Mouse (Mus musculus) midbrain, embryonic 13.5 days (tissue): ENCODE measurements around the gene Ccser1. TPM values are rescaled to one million over a fixed set of nuclear protein-coding genes. Genes with fewer than 3 reads are reported as not detected.

ENCODE experiments used
- ATAC-seq: fragments of 200-750 bp; cut with Nextera tagmentation; 2 replicates; pipeline ENCODE4 v1.8.0; 2017; ENCODE audit warnings: mild to moderate bottlenecking, moderate TSS enrichment, moderate library complexity
- H3K27ac ChIP-seq: fragments of 300-500 bp; sonication (generic); 2 replicates; pipeline ENCODE4 v1.5.1; 2015; ENCODE audit warnings: inconsistent platforms, mild to moderate bottlenecking, moderate library complexity
- H3K27me3 ChIP-seq: fragments of 300-500 bp; sonication (generic); 2 replicates; pipeline ENCODE4 v1.6.1; 2015; ENCODE audit warnings: mild to moderate bottlenecking, inconsistent platforms
- H3K36me3 ChIP-seq: fragments of 300-500 bp; sonication (generic); 2 replicates; pipeline ENCODE4 v1.6.1; 2015; ENCODE audit warnings: mild to moderate bottlenecking, inconsistent platforms
- H3K4me1 ChIP-seq: fragments of 300-500 bp; sonication (generic); replicated peaks from 2 replicates; pipeline ENCODE4 v1.6.1; 2015; ENCODE audit warnings: inconsistent platforms
- H3K4me2 ChIP-seq: fragments of 300-500 bp; sonication (generic); replicated peaks from 2 replicates; pipeline ENCODE4 v1.6.1; 2015; ENCODE audit warnings: moderate library complexity, mild to moderate bottlenecking, inconsistent platforms
- H3K4me3 ChIP-seq: fragments of 300-500 bp; sonication (generic); replicated peaks from 2 replicates; pipeline ENCODE4 v1.5.1; 2015; ENCODE audit warnings: mild to moderate bottlenecking, inconsistent platforms
- H3K9ac ChIP-seq: fragments of 300-500 bp; sonication (generic); replicated peaks from 2 replicates; pipeline ENCODE4 v1.6.1; 2015; ENCODE audit warnings: mild to moderate bottlenecking, inconsistent platforms
- H3K9me3 ChIP-seq: fragments of 300-500 bp; sonication (generic); 2 replicates; pipeline ENCODE4 v1.6.1; 2016; ENCODE audit warnings: mild to moderate bottlenecking, inconsistent platforms
- WGBS: fragments of 180-500 bp; shearing (Covaris S2); methylation state at CpG from one replicate; pipeline ENCODE4 v1.1.7; 2015; 5-methylcytosine and 5-hydroxymethylcytosine counted together
- polyA plus RNA-seq: library from polyadenylated mRNA; unstranded; fragments of >200 nt; fragmentation: Nextera tagmentation; extraction: Ambion mirVana; gene quantifications from 2 replicates; pipeline ENCODE4 v1.2.1, GENCODE M21; 2015

Ccser1 gene
- polyA plus RNA-seq, 1 experiment from 2014 or later: 19.7 TPM

DNA sequence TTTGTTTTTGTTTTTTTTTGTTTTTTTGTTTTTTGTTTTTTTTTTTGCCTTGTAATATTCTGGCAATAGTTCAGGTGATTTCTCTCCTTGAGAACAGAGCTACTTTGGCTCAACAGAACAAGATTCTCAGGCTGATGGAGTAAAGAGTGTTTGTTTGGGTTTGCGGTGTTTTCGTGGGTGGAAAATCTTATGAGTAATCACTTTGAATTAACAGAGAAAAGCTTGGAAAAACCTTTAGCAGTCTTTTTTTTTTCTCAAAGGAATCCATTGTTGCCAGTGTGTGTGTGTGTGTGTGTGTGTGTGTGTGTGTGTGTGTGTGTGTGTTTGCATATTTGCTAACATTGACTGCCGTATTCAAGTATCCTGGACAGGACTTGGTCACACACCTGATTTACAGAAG lies 81.3 kb downstream of the Ccser1 start:
- no peak for ATAC-seq
- Histone ChIP-seq H3K27ac (no peak overlapping the region), H3K9me3 (no peaks in the 10 kb centered on the region), H3K4me1 (no peaks in the 10 kb centered on the region), H3K4me3 (no peak overlapping the region), H3K27me3 (no peaks in the 10 kb centered on the region), H3K36me3 (no peaks in the 10 kb centered on the region), H3K4me2 (no peak overlapping the region), H3K9ac (no peak overlapping the region)
- WGBS: 83% methylated on average over 3 of the region's 3 CpGs

DNA sequence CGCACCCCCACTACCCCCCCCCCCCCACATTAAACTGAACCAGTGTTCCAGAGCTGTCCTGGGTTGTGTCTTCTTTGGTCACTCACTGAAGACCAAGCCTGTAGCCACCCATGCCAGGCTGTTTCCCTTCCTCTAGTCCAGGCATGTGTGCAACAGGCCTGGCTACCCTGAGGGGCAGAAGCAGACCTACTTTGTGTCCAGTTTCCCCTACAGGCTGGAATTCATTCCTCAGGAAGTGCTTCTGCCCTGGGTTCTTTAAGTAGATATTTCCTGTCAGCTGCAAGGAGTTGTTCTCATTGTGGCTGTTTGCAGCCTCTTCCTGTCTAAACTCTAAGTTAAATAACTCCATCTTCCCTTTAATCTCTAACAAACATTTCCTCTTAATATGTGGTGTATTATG lies 82.3 kb downstream of the Ccser1 start:
- H3K4me2 ChIP-seq: no peak overlapping the region
- no peaks in the 10 kb centered on the region for H3K4me1 ChIP-seq
- no peak overlapping the region for H3K27ac ChIP-seq
- H3K4me3 ChIP-seq: no peak overlapping the region
- H3K9me3 ChIP-seq: no peaks in the 10 kb centered on the region
- no peaks in the 10 kb centered on the region for H3K36me3 ChIP-seq
- WGBS: 75% methylated on average over 1 of the region's 1 CpGs
- ATAC-seq: no peak
- H3K27me3 ChIP-seq: no peaks in the 10 kb centered on the region
- H3K9ac ChIP-seq: no peak overlapping the region

DNA sequence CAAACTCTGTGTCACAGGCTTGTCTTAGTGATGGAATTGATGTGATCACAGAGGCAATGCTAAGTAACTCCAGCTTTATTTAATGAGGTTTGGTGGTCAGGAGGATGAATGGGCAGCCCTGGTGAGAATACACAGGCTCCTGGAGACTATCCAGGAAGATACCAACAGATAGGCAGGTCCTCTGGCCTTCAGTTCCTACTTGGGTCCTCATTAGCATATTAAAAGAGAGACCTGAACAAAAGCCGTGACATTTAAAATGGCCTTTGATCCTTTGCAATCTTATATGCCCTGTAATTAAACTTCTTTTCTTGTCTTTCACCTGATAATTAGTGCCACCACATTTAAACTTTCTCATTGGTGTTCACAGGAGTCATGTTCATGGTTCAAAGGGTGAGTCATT lies 83.2 kb downstream of the Ccser1 start:
- ATAC-seq: 0 out of 2 replicates have a peak, but pooled peaks have one; percentile 27
- no peak overlapping the region for H3K9ac ChIP-seq
- H3K27me3 ChIP-seq: no peaks in the 10 kb centered on the region
- no peak overlapping the region for H3K4me3 ChIP-seq
- WGBS: 13% methylated on average over 1 of the region's 1 CpGs
- no peak overlapping the region for H3K27ac ChIP-seq
- H3K36me3 ChIP-seq: no peaks in the 10 kb centered on the region
- no peaks in the 10 kb centered on the region for H3K4me1 ChIP-seq
- H3K4me2 ChIP-seq: no peak overlapping the region
- no peaks in the 10 kb centered on the region for H3K9me3 ChIP-seq

DNA sequence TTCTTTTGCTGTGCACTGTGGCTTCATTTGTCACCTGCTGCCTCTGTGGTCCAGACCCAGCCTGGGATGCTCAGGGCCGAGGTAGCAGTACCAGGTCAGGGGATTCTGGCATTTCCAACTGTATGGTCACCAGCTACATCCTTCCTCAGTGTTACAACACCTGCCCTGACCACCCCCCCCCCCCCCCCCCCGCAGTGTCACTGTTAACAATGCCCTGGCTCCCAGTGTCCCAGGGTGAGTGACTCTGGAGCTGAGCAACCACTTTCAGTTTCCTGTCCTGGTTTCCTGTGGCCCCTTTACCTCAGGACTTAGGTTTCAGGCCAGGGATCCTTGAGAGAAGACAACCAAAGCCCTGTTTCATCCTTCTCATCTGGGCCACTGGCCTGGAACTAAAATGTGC lies 90.9 kb downstream of the Ccser1 start:
- Histone ChIP-seq H3K36me3 (no peaks in the 10 kb centered on the region), H3K27ac (no peak overlapping the region), H3K27me3 (no peaks in the 10 kb centered on the region), H3K4me2 (no peak overlapping the region), H3K4me3 (no peak overlapping the region), H3K9ac (no peak overlapping the region), H3K4me1 (no peaks in the 10 kb centered on the region), H3K9me3 (no peaks in the 10 kb centered on the region)
- ATAC-seq: no peak
- WGBS: 79% methylated on average over 1 of the region's 2 CpGs

DNA sequence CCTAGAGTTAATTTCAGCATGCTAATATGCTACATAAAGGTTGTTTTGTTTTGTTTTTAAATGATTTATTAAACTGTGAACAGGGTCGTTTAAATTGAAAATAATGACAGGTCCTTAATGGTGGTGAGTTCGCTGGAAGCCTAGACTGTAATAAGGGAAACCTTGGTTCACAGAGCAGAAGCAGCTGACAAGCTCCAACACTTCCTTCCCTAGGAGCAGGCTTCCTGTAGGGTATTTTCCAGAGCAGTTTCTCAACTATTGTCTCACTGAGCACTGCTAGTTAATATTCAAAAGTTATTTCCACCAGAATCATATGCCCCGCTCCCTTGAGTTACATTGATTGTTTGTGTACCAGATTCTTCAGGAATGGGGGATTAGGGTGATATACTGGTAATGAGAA lies 93.3 kb downstream of the Ccser1 start:
- no peak overlapping the region for H3K4me2 ChIP-seq
- no peaks in the 10 kb centered on the region for H3K27me3 ChIP-seq
- WGBS: 84% methylated on average over 3 of the region's 3 CpGs
- no peak overlapping the region for H3K9ac ChIP-seq
- no peaks in the 10 kb centered on the region for H3K4me1 ChIP-seq
- ATAC-seq: no peak
- no peaks in the 10 kb centered on the region for H3K36me3 ChIP-seq
- H3K27ac ChIP-seq: no peak overlapping the region
- no peaks in the 10 kb centered on the region for H3K9me3 ChIP-seq
- H3K4me3 ChIP-seq: no peak overlapping the region

DNA sequence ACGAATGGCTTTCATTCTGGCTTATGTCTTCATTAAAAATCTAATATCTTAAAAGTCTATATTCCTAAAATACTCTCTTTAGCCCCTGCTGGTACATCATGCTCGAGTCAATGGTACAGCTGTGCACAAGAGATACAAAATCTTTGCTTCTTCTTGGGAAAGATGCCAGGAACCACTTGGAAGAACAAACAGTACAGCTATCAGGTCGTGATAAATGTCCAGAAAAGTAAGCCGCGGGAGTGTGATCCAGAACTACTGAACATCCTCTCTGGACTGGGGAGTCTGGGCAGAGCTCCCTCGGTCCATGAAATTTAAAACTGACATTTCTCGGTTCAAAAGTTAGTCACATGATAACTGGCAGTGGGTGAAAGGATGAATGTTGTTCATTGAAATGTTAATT lies 99.4 kb downstream of the Ccser1 start:
- H3K27me3 ChIP-seq: no peaks in the 10 kb centered on the region
- no peak overlapping the region for H3K4me3 ChIP-seq
- 82% methylated on average over 7 of the region's 7 CpGs for WGBS
- no peak overlapping the region for H3K9ac ChIP-seq
- H3K9me3 ChIP-seq: no peaks in the 10 kb centered on the region
- H3K27ac ChIP-seq: no peak overlapping the region
- H3K4me2 ChIP-seq: no peak overlapping the region
- H3K4me1 ChIP-seq: no peaks in the 10 kb centered on the region
- no peak for ATAC-seq
- H3K36me3 ChIP-seq: no peaks in the 10 kb centered on the region

DNA sequence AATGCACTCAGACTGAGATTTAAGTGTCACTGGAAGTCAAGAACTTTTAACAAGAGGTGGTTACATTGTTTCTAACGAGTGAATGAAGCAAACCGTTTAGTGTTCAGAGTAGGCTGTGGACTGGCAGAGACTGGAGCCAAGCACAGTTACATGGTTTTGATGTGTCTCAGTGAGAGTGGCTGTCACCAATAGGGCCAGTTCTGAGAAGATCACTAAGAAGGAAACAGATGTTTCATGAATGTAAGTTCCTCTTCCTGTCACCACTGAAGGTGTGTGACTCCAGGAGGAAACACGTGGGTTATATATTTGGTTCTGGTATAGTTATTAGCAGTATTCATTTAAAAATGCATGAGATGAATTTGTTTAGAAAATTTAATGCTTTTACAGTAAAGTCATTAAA lies 112.8 kb downstream of the Ccser1 start:
- no peak for ATAC-seq

DNA sequence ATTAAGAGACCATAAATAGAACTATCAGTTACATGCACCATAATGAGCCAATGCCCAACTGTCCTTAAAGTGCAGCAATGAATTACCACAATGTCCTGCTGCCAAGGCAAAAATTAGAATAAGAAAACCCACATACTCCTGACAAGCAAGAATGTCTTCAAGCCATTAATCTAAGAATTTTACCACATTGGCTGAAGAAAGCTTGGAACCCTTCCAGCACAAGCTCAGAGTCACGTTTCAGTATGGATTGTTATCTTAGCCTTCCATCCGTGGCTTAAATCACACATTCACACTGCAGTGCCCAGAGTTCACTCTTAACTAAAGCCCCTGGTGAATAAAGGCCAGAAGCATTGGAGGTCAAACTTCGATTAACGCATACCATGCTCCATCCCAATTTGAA lies 115.4 kb downstream of the Ccser1 start:
- H3K36me3 ChIP-seq: no peaks in the 10 kb centered on the region
- H3K9ac ChIP-seq: no peak overlapping the region
- H3K27me3 ChIP-seq: no peaks in the 10 kb centered on the region
- 57% methylated on average over 4 of the region's 4 CpGs for WGBS
- H3K9me3 ChIP-seq: no peaks in the 10 kb centered on the region
- no peak for ATAC-seq
- no peak overlapping the region for H3K4me3 ChIP-seq
- H3K4me1 ChIP-seq: peaks cover 4% of the 10 kb centered on the region; the same call in 1 of the 2 replicates
- no peak overlapping the region for H3K27ac ChIP-seq
- no peak overlapping the region for H3K4me2 ChIP-seq

More for the DNA sequence above, 112.8 kb downstream of the Ccser1 start:
- Histone ChIP-seq H3K27ac (no peak overlapping the region), H3K4me3 (no peak overlapping the region), H3K9me3 (no peaks in the 10 kb centered on the region), H3K9ac (no peak overlapping the region), H3K27me3 (no peaks in the 10 kb centered on the region), H3K36me3 (no peaks in the 10 kb centered on the region), H3K4me2 (no peak overlapping the region), H3K4me1 (peaks cover 4% of the 10 kb centered on the region; the same call in 1 of the 2 replicates)
- 73% methylated on average over 3 of the region's 3 CpGs for WGBS

DNA sequence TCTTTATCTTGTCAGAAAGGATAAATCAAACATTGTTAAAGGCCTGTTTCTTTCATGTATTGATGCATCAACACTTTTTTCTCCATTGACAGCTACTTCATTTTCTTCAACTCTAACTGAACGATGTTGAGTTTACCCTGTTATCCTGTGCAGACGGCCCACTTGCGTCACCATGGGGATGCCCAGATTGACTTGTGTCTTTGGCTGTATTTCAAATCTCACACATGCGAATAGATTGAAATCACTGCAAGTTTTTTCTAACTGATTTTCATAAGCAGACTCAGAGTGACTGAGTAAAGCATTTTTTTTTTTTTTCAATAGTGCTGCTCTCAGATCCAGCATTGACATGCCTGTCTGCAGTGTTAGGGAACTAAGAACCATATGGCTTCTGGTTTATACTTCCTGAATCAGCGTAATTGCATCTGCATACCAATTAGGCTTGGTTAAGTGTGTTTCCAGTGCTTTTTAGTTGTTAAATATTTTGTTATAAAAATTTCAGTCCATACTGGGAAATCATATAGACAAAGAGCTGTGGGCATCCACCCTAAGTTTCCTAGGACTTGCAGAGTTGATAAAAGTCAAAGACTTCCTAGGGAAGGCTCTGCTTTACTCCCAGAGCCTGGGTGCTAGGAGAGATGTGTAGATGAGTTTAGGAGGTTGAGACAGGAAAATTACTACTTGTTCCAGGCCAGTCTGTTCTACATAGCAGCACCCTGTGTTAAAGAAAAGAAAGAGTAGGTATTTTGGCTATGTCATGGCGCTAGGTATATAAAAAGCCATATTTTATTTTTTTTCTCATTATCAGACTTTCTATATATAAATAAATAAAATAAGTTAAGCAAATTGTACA lies 116.3 kb downstream of the Ccser1 start:
- no peaks in the 10 kb centered on the region for H3K9me3 ChIP-seq
- no peaks in the 10 kb centered on the region for H3K27me3 ChIP-seq
- no peak overlapping the region for H3K4me2 ChIP-seq
- H3K27ac ChIP-seq: no peak overlapping the region
- no peaks in the 10 kb centered on the region for H3K36me3 ChIP-seq
- peaks cover 4% of the 10 kb centered on the region; the same call in 1 of the 2 replicates for H3K4me1 ChIP-seq
- WGBS: 65% methylated on average over 6 of the region's 6 CpGs
- H3K9ac ChIP-seq: no peak overlapping the region
- ATAC-seq: no peak
- H3K4me3 ChIP-seq: no peak overlapping the region

DNA sequence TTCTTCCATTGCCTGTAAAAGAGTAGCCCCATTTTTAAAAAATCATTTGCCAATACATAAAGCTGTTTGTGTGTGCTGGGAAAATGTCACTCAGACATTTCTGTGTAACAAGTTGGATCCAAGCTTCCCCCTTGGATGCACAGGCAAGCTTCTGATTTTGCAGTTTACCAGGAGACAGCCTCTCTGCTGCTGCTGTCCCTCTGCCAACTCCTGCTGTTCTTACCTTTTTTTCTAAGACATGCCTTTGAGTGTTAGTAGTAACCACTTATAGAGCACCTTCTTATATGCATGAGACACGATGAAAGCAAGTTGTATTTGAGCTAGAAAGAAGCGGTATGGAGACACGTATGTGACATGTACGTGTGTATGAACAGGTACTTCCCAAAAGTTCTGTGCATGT lies 120.3 kb downstream of the Ccser1 start:
- no peak overlapping the region for H3K4me3 ChIP-seq
- peaks cover 4% of the 10 kb centered on the region; the same call in 1 of the 2 replicates for H3K4me1 ChIP-seq
- no peak overlapping the region for H3K4me2 ChIP-seq
- H3K9me3 ChIP-seq: no peaks in the 10 kb centered on the region
- H3K27ac ChIP-seq: no peak overlapping the region
- ATAC-seq: no peak
- no peak overlapping the region for H3K9ac ChIP-seq
- WGBS: 92% methylated on average over 4 of the region's 4 CpGs
- H3K27me3 ChIP-seq: no peaks in the 10 kb centered on the region
- H3K36me3 ChIP-seq: no peaks in the 10 kb centered on the region

DNA sequence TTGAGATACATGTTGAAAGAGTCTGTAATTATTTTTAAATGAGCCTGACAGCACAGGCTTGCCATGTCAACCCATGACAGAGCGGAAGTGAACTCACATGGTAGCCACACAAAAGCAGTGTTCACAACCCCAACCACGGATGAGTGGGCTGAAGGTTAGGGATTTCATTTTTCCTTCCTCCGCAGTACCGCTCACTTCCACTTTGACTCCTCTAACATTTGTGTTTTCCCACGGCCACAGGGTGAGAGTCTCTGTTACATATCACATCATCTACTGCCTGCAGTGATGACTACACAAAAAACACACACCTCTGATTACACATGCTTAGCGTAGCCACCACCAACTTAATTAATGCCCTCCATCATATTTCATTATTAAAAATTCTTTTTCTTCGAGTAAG lies 120.9 kb downstream of the Ccser1 start:
- no peak overlapping the region for H3K27ac ChIP-seq
- 72% methylated on average over 7 of the region's 7 CpGs for WGBS
- peaks cover under 1% of the 10 kb centered on the region; the same call in 1 of the 2 replicates for H3K4me1 ChIP-seq
- H3K27me3 ChIP-seq: no peaks in the 10 kb centered on the region
- no peak overlapping the region for H3K4me3 ChIP-seq
- 0 out of 2 replicates have a peak, but pooled peaks have one; percentile 50 for ATAC-seq
- H3K4me2 ChIP-seq: no peak overlapping the region
- H3K9me3 ChIP-seq: no peaks in the 10 kb centered on the region
- no peaks in the 10 kb centered on the region for H3K36me3 ChIP-seq
- H3K9ac ChIP-seq: no peak overlapping the region

DNA sequence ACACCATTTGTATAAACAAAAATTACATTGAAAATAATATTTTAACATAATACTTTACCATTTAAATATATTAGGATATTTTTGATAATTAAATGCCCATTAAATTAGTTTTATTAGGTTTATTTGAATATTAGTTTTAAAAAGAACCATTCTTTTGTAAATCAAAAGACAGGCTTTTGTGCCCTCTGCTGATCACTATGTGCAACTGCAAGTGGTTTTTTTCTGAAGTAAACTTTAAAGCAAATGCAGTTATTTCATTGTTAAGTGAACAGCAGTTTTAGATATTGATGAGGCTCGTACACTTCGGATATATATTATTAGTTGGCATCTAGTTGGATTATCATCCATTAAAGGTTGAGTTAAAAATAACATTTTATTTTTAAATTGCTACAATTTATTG lies 121.5 kb downstream of the Ccser1 start:
- Histone ChIP-seq H3K4me1 (no peaks in the 10 kb centered on the region; the same call in 1 of the 2 replicates), H3K27ac (no peak overlapping the region), H3K36me3 (no peaks in the 10 kb centered on the region), H3K4me3 (no peak overlapping the region), H3K27me3 (no peaks in the 10 kb centered on the region), H3K4me2 (no peak overlapping the region), H3K9me3 (no peaks in the 10 kb centered on the region), H3K9ac (no peak overlapping the region)
- 16% methylated on average over 2 of the region's 2 CpGs for whole genome bisulfite sequencing
- ATAC-seq: no peak
